In genomic region chr7:30490251-30490956, GRCm38 (mm10) we compare ENCODE assay signal across 8 mouse cellular contexts. TPM values are rescaled to one million over a fixed set of nuclear protein-coding genes. Genes with fewer than 3 reads are reported as not detected.
DNase-seq lines count a peak whose midpoint lies in the region; ATAC-seq and TF ChIP-seq lines count a peak whose summit lies in the region.

No protein-coding gene starts in this region.

- no peaks in the 10 kb centered on the region for H3K36me3 ChIP-seq in hindbrain, embryonic 11.5 days (ENCODE audit: control insufficient read depth, insufficient read depth, low read length)
- no peaks in the 10 kb centered on the region for H3K36me3 ChIP-seq in hindbrain, embryonic 16.5 days (ENCODE audit: control insufficient read depth, insufficient read depth, low read length)
- peaks cover 36% of the 10 kb centered on the region for H3K36me3 ChIP-seq in E14TG2a.4 (ENCODE audit: insufficient read depth, low read length)
- no peaks in the 10 kb centered on the region for H3K36me3 ChIP-seq in forebrain, postnatal 0 days (ENCODE audit: insufficient read depth)
- no peaks in the 10 kb centered on the region for H3K36me3 ChIP-seq in limb, embryonic 11.5 days (ENCODE audit: control insufficient read depth, insufficient read depth, low read length)

- H3K4me2 ChIP-seq in hindbrain, embryonic 11.5 days (replicated peaks; ENCODE audit: low read depth, low read length), result no peak overlapping the region
- H3K4me2 ChIP-seq in hindbrain, embryonic 16.5 days (ENCODE audit: low read length), result no peak overlapping the region
- H3K4me2 ChIP-seq in forebrain, postnatal 0 days (ENCODE audit: low read depth), result no peak overlapping the region
- H3K4me2 ChIP-seq in limb, embryonic 11.5 days (ENCODE audit: low read depth, severe bottlenecking), result no peak overlapping the region

- no peaks in the 10 kb centered on the region for H3K27me3 ChIP-seq in hindbrain, embryonic 11.5 days (ENCODE audit: control insufficient read depth, insufficient read depth, low read length)
- H3K27me3 ChIP-seq in hindbrain, embryonic 16.5 days (replicated peaks; ENCODE audit: control insufficient read depth, insufficient read depth, low read length), result no peaks in the 10 kb centered on the region; the same call in 1 of the 2 replicates
- H3K27me3 ChIP-seq in E14TG2a.4 (ENCODE audit: insufficient read depth, low read length), result peaks cover 8% of the 10 kb centered on the region; the same call in 1 of the 2 replicates
- no peaks in the 10 kb centered on the region for H3K27me3 ChIP-seq in forebrain, postnatal 0 days (ENCODE audit: insufficient read depth, low read length)
- no peaks in the 10 kb centered on the region for H3K27me3 ChIP-seq in limb, embryonic 11.5 days (ENCODE audit: control insufficient read depth, insufficient read depth, low read length)

- peak; percentile 75 for DNase-seq in hindbrain, embryonic 11.5 days (ENCODE audit: low spot score)
- peak; percentile 41 for DNase-seq in c-Kit-negative CD71-positive TER-119-positive erythroid progenitor cells, embryonic 14.5 days (ENCODE audit: low read depth, low spot score)
- peak; percentile 80 for DNase-seq in forebrain, postnatal 0 days
- DNase-seq in limb, embryonic 11.5 days (ENCODE audit: low spot score), result peak; percentile 54
- peak; percentile 41 for DNase-seq in right cerebral cortex, postnatal 4 days

- H3K4me3 ChIP-seq in hindbrain, embryonic 11.5 days (ENCODE audit: low read depth, low read length), result no peak overlapping the region
- H3K4me3 ChIP-seq in hindbrain, embryonic 16.5 days (ENCODE audit: low read length), result no peak overlapping the region
- H3K4me3 ChIP-seq in E14TG2a.4 (replicated peaks; ENCODE audit: low read length), result peak overlapping the region; percentile 61; the same call in 1 of the 2 replicates
- no peak overlapping the region for H3K4me3 ChIP-seq in forebrain, postnatal 0 days (ENCODE audit: low read depth, low read length)
- H3K4me3 ChIP-seq in limb, embryonic 11.5 days (ENCODE audit: low read depth, low read length), result no peak overlapping the region

- no peaks in the 10 kb centered on the region for H3K4me1 ChIP-seq in hindbrain, embryonic 11.5 days (replicated peaks; ENCODE audit: control insufficient read depth, insufficient read depth, low read length)
- H3K4me1 ChIP-seq in hindbrain, embryonic 16.5 days (ENCODE audit: control insufficient read depth, insufficient read depth, low read depth, low read length), result no peaks in the 10 kb centered on the region
- H3K4me1 ChIP-seq in E14TG2a.4 (replicated peaks; ENCODE audit: low read depth, low read length), result peaks cover 41% of the 10 kb centered on the region
- no peaks in the 10 kb centered on the region; the same call in 1 of the 2 replicates for H3K4me1 ChIP-seq in forebrain, postnatal 0 days (ENCODE audit: insufficient read depth)
- no peaks in the 10 kb centered on the region for H3K4me1 ChIP-seq in limb, embryonic 11.5 days (ENCODE audit: control insufficient read depth, insufficient read depth, low read length)

- H3K9ac ChIP-seq in hindbrain, embryonic 11.5 days (ENCODE audit: low read depth, low read length), result no peak overlapping the region
- H3K9ac ChIP-seq in hindbrain, embryonic 16.5 days (ENCODE audit: low read depth, low read length), result no peak overlapping the region
- no peak overlapping the region for H3K9ac ChIP-seq in forebrain, postnatal 0 days
- no peak overlapping the region for H3K9ac ChIP-seq in limb, embryonic 11.5 days (ENCODE audit: low read length)

- no peak overlapping the region for H3K27ac ChIP-seq in hindbrain, embryonic 11.5 days (ENCODE audit: low read depth, low read length)
- no peak overlapping the region for H3K27ac ChIP-seq in hindbrain, embryonic 16.5 days (ENCODE audit: low read depth, low read length)
- no peak overlapping the region for H3K27ac ChIP-seq in forebrain, postnatal 0 days (ENCODE audit: low read depth, low read length)
- H3K27ac ChIP-seq in limb, embryonic 11.5 days (replicated peaks; ENCODE audit: low read depth, low read length), result no peak overlapping the region

- 33% methylated on average over 16 of the region's 16 CpGs for WGBS in hindbrain, embryonic 11.5 days
- whole genome bisulfite sequencing in hindbrain, embryonic 16.5 days, result 32% methylated on average over 16 of the region's 16 CpGs
- WGBS in forebrain, postnatal 0 days, result 24% methylated on average over 16 of the region's 16 CpGs
- WGBS in limb, embryonic 11.5 days, result 34% methylated on average over 16 of the region's 16 CpGs

- peak; percentile 85 for TF ChIP-seq CTCF in E14TG2a.4 (conservative IDR thresholded peaks at IDR 0.05; ENCODE audit: low read length)
- peak; percentile 80 for TF ChIP-seq CTCF in forebrain, postnatal 0 days (IDR thresholded peaks at IDR 0.05; ENCODE audit: low read depth)

- no peaks in the 10 kb centered on the region for H3K9me3 ChIP-seq in hindbrain, embryonic 11.5 days (ENCODE audit: control insufficient read depth, low read length)
- H3K9me3 ChIP-seq in hindbrain, embryonic 16.5 days (ENCODE audit: control insufficient read depth, low read length), result no peaks in the 10 kb centered on the region
- H3K9me3 ChIP-seq in E14TG2a.4 (ENCODE audit: low read length), result peaks cover 26% of the 10 kb centered on the region
- H3K9me3 ChIP-seq in forebrain, postnatal 0 days (ENCODE audit: low read length), result no peaks in the 10 kb centered on the region
- no peaks in the 10 kb centered on the region for H3K9me3 ChIP-seq in limb, embryonic 11.5 days (ENCODE audit: control insufficient read depth, low read length)

- no peak for ATAC-seq in hindbrain, embryonic 11.5 days (ENCODE audit: low FRiP score)
- no peak for ATAC-seq in hindbrain, embryonic 16.5 days
- peak; percentile 68 for ATAC-seq in forebrain, postnatal 0 days
- ATAC-seq in limb, embryonic 11.5 days (ENCODE audit: insufficient number of reproducible peaks, low FRiP score, low TSS enrichment, low read depth), result no peak
- no peak; the same call in 1 of the 2 replicates for ATAC-seq in granulocyte monocyte progenitor cell, adult 5-6 weeks (replicated peaks; ENCODE audit: poor library complexity, severe bottlenecking)

RNA-seq across cellular contexts. Expression of gene Prodh2, which starts 3.0 kb away (rescaled TPM):
- polyA plus RNA-seq in hindbrain, embryonic 11.5 days (2014; fragmentation: Nextera tagmentation; extraction: Ambion mirVana), result not detected in 2 replicates
- not detected in 2 replicates for polyA plus RNA-seq in hindbrain, embryonic 16.5 days (2015; fragmentation: Nextera tagmentation; extraction: Ambion mirVana)
- total RNA-seq in forebrain, postnatal 0 days (2014; rRNA removed), result not detected in 2 replicates
- polyA plus RNA-seq in forebrain, postnatal 0 days (2015; fragmentation: Nextera tagmentation; extraction: Ambion mirVana), result not detected in 2 replicates
- polyA plus RNA-seq in limb, embryonic 11.5 days (2014; fragmentation: Nextera tagmentation; extraction: Ambion mirVana), result 0.33 TPM in 1 of 2 replicates, not detected in the other
- 2.2 TPM in 1 of 2 replicates, not detected in the other for total RNA-seq in granulocyte monocyte progenitor cell, adult 5-6 weeks (2014; fragmentation: Nextera tagmentation)
- total RNA-seq in granulocyte monocyte progenitor cell, adult 5-6 weeks (2017), result not detected in 2 replicates

RNA-seq across cellular contexts. Expression of gene Nphs1, which starts 32.3 kb away (rescaled TPM):
- 3.3 and 4.5 TPM in 2 replicates for polyA plus RNA-seq in hindbrain, embryonic 11.5 days (2014; fragmentation: Nextera tagmentation; extraction: Ambion mirVana)
- 0.98 and 1.7 TPM in 2 replicates for polyA plus RNA-seq in hindbrain, embryonic 16.5 days (2015; fragmentation: Nextera tagmentation; extraction: Ambion mirVana)
- total RNA-seq in forebrain, postnatal 0 days (2014; rRNA removed), result 0.08 TPM in 1 of 2 replicates, not detected in the other
- 0.06 and 0.09 TPM in 2 replicates for polyA plus RNA-seq in forebrain, postnatal 0 days (2015; fragmentation: Nextera tagmentation; extraction: Ambion mirVana)
- 0.15 TPM in 1 of 2 replicates, not detected in the other for polyA plus RNA-seq in limb, embryonic 11.5 days (2014; fragmentation: Nextera tagmentation; extraction: Ambion mirVana)
- not detected in 2 replicates for total RNA-seq in granulocyte monocyte progenitor cell, adult 5-6 weeks (2014; fragmentation: Nextera tagmentation)
- total RNA-seq in granulocyte monocyte progenitor cell, adult 5-6 weeks (2017), result 0.56 and 0.57 TPM in 2 replicates

RNA-seq across cellular contexts. Expression of gene Kirrel2, which starts 32.9 kb away (rescaled TPM):
- 18.6 and 25.8 TPM in 2 replicates for polyA plus RNA-seq in hindbrain, embryonic 11.5 days (2014; fragmentation: Nextera tagmentation; extraction: Ambion mirVana)
- polyA plus RNA-seq in hindbrain, embryonic 16.5 days (2015; fragmentation: Nextera tagmentation; extraction: Ambion mirVana), result 3.0 and 4.2 TPM in 2 replicates
- 0.46 and 2.1 TPM in 2 replicates for total RNA-seq in forebrain, postnatal 0 days (2014; rRNA removed)
- polyA plus RNA-seq in forebrain, postnatal 0 days (2015; fragmentation: Nextera tagmentation; extraction: Ambion mirVana), result 0.07 and 0.11 TPM in 2 replicates
- polyA plus RNA-seq in limb, embryonic 11.5 days (2014; fragmentation: Nextera tagmentation; extraction: Ambion mirVana), result 0.13 TPM in 1 of 2 replicates, not detected in the other
- total RNA-seq in granulocyte monocyte progenitor cell, adult 5-6 weeks (2014; fragmentation: Nextera tagmentation), result not detected in 2 replicates
- total RNA-seq in granulocyte monocyte progenitor cell, adult 5-6 weeks (2017), result not detected in 2 replicates

RNA-seq across cellular contexts. Expression of gene Arhgap33, which starts 44.5 kb away (rescaled TPM):
- 41.4 and 41.9 TPM in 2 replicates for polyA plus RNA-seq in hindbrain, embryonic 11.5 days (2014; fragmentation: Nextera tagmentation; extraction: Ambion mirVana)
- 94.8 and 134 TPM in 2 replicates for polyA plus RNA-seq in hindbrain, embryonic 16.5 days (2015; fragmentation: Nextera tagmentation; extraction: Ambion mirVana)
- 52.4 and 58.5 TPM in 2 replicates for total RNA-seq in forebrain, postnatal 0 days (2014; rRNA removed)
- 128 and 145 TPM in 2 replicates for polyA plus RNA-seq in forebrain, postnatal 0 days (2015; fragmentation: Nextera tagmentation; extraction: Ambion mirVana)
- polyA plus RNA-seq in limb, embryonic 11.5 days (2014; fragmentation: Nextera tagmentation; extraction: Ambion mirVana), result 12.1 and 12.9 TPM in 2 replicates
- total RNA-seq in granulocyte monocyte progenitor cell, adult 5-6 weeks (2014; fragmentation: Nextera tagmentation), result 7.0 and 8.6 TPM in 2 replicates
- 3.7 and 3.8 TPM in 2 replicates for total RNA-seq in granulocyte monocyte progenitor cell, adult 5-6 weeks (2017)

RNA-seq across cellular contexts. Expression of gene Aplp1, which starts 45.1 kb away (rescaled TPM):
- 165 and 169 TPM in 2 replicates for polyA plus RNA-seq in hindbrain, embryonic 11.5 days (2014; fragmentation: Nextera tagmentation; extraction: Ambion mirVana)
- polyA plus RNA-seq in hindbrain, embryonic 16.5 days (2015; fragmentation: Nextera tagmentation; extraction: Ambion mirVana), result 742 and 752 TPM in 2 replicates
- 705 and 834 TPM in 2 replicates for total RNA-seq in forebrain, postnatal 0 days (2014; rRNA removed)
- polyA plus RNA-seq in forebrain, postnatal 0 days (2015; fragmentation: Nextera tagmentation; extraction: Ambion mirVana), result 863 and 867 TPM in 2 replicates
- 16.6 and 18.0 TPM in 2 replicates for polyA plus RNA-seq in limb, embryonic 11.5 days (2014; fragmentation: Nextera tagmentation; extraction: Ambion mirVana)
- not detected in 2 replicates for total RNA-seq in granulocyte monocyte progenitor cell, adult 5-6 weeks (2014; fragmentation: Nextera tagmentation)
- total RNA-seq in granulocyte monocyte progenitor cell, adult 5-6 weeks (2017), result not detected in 2 replicates
